Mouse (Mus musculus) heart, postnatal 25 days (tissue): ENCODE measurements around the gene Gm5127. TPM values are rescaled to one million over a fixed set of nuclear protein-coding genes. Genes with fewer than 3 reads are reported as not detected.

Source experiments
- DNase-seq: peaks from one replicate; pipeline ENCODE4 v3.0.0; 2022; ENCODE audit warnings: low spot score
- intact Hi-C: fragments of 180-260 bp; cut with DNase I; formaldehyde crosslinking; loops from one replicate; pipeline ENCODE4 v1.15.1; 2025
- total RNA-seq, 2 experiments: library from RNA; stranded (reverse); gene quantifications; 2 replicates each; pipeline ENCODE4 v1.2.3; 2021

Gm5127 gene
- total RNA-seq = not detected

- intact Hi-C loops = no loop called here
- DNase-seq = no peak
Observed at GRCm38 (mm10) chrX:106582886-106583285, at the start of gene Gm5127. Gene Gm5127 (plus strand): TSS chrX:106583186.

GRCm38 (mm10) chrX:106536359-106536758, 46.6 kb upstream of the Gm5127 start:
- intact Hi-C loops = no loop called here
- DNase-seq = no peak

GRCm38 (mm10) chrX:106555457-106555856, 27.5 kb upstream of the Gm5127 start:
- intact Hi-C loops = no loop called here
- no peak for DNase-seq

- intact Hi-C loops = no loop called here
- no peak for DNase-seq
Observed at GRCm38 (mm10) chrX:106578966-106579365, 4.0 kb upstream of the Gm5127 start.

GRCm38 (mm10) chrX:106580410-106580809, 2.6 kb upstream of the Gm5127 start:
- DNase-seq = no peak
- intact Hi-C loops = loop anchor here (2.0 kb wide), 1 partner anchor 186 kb away; no protein-coding TSS in a partner anchor

- no peak for DNase-seq
- intact Hi-C loops = no loop called here
Observed at GRCm38 (mm10) chrX:106582197-106582596, 789 bp upstream of the Gm5127 start.

GRCm38 (mm10) chrX:106593914-106594313, 10.9 kb downstream of the Gm5127 start:
- DNase-seq = no peak
- intact Hi-C loops = no loop called here

GRCm38 (mm10) chrX:106595904-106596303, 12.9 kb downstream of the Gm5127 start:
- DNase-seq = no peak
- intact Hi-C loops = no loop called here

GRCm38 (mm10) chrX:106602574-106603258, 19.7 kb downstream of the Gm5127 start:
- intact Hi-C loops = no loop called here
- no peak for DNase-seq

- intact Hi-C loops = no loop called here
- no peak for DNase-seq
Observed at GRCm38 (mm10) chrX:106603386-106603785, 20.4 kb downstream of the Gm5127 start, which contains the start of gene Cysltr1. Gene Cysltr1 (minus strand): TSS chrX:106603679.

GRCm38 (mm10) chrX:106622512-106622911, 39.5 kb downstream of the Gm5127 start:
- no peak for DNase-seq
- intact Hi-C loops = no loop called here

GRCm38 (mm10) chrX:106623667-106624066, 40.7 kb downstream of the Gm5127 start:
- no peak for DNase-seq
- intact Hi-C loops = no loop called here

- intact Hi-C loops = no loop called here
- DNase-seq = no peak
Observed at GRCm38 (mm10) chrX:106628514-106628913, 45.5 kb downstream of the Gm5127 start.

GRCm38 (mm10) chrX:106633543-106633942, 50.6 kb downstream of the Gm5127 start:
- no peak for DNase-seq
- intact Hi-C loops = no loop called here

- intact Hi-C loops = no loop called here
- no peak for DNase-seq
Observed at GRCm38 (mm10) chrX:106634799-106635541, 52.0 kb downstream of the Gm5127 start.

- intact Hi-C loops = no loop called here
- no peak for DNase-seq
Observed at GRCm38 (mm10) chrX:106662101-106662500, 79.1 kb downstream of the Gm5127 start.

- intact Hi-C loops = no loop called here
- no peak for DNase-seq
Observed at GRCm38 (mm10) chrX:106704590-106704989, 121.6 kb downstream of the Gm5127 start.

- intact Hi-C loops = no loop called here
- DNase-seq = no peak
Observed at GRCm38 (mm10) chrX:106717160-106717559, 134.2 kb downstream of the Gm5127 start.

- no peak for DNase-seq
- intact Hi-C loops = no loop called here
Observed at GRCm38 (mm10) chrX:106742241-106742640, 159.3 kb downstream of the Gm5127 start.

- intact Hi-C loops = no loop called here
- DNase-seq = no peak
Observed at GRCm38 (mm10) chrX:106755272-106755671, 172.3 kb downstream of the Gm5127 start.
